Mouse (Mus musculus) intestine, embryonic 14.5 days (tissue): Measurements from ENCODE around the gene Scg3. TPM values are rescaled to one million over a fixed set of nuclear protein-coding genes. Genes with fewer than 3 reads are reported as not detected.
"Not testable (repeated sequence)": the region's sequence is repeated elsewhere in the genome, so short reads cannot be mapped to it uniquely, and the experiment has no call there.

Experiments
- ATAC-seq: fragments of 200-750 bp; cut with Nextera tagmentation; replicated peaks from 2 replicates; pipeline ENCODE4 v1.8.0; 2017; ENCODE audit warnings: low read depth, moderate number of reproducible peaks, moderate TSS enrichment, moderate library complexity; ENCODE audit not compliant: low FRiP score, low TSS enrichment
- DNase-seq: peaks from one replicate; pipeline ENCODE4 v3.0.0-alpha.2; 2018; ENCODE audit warnings: low spot score
- H3K27ac ChIP-seq: fragments of 300-500 bp; sonication (generic); 2 replicates; pipeline ENCODE4 v1.5.1; 2014; ENCODE audit warnings: low read depth, mild to moderate bottlenecking, control low read depth
- H3K27me3 ChIP-seq: fragments of 300-500 bp; sonication (generic); replicated peaks from 2 replicates; pipeline ENCODE4 v1.6.1; 2014; ENCODE audit warnings: low read length, control low read depth; ENCODE audit not compliant: control insufficient read depth, insufficient read depth
- H3K36me3 ChIP-seq: fragments of 300-500 bp; sonication (generic); 2 replicates; pipeline ENCODE4 v1.6.1; 2014; ENCODE audit warnings: low read length, control low read depth; ENCODE audit not compliant: control insufficient read depth, insufficient read depth
- H3K4me1 ChIP-seq: fragments of 300-500 bp; sonication (generic); replicated peaks from 2 replicates; pipeline ENCODE4 v1.6.1; 2014; ENCODE audit warnings: low read length, control low read depth, mixed read lengths; ENCODE audit not compliant: control insufficient read depth, insufficient read depth
- H3K4me2 ChIP-seq: fragments of 300-500 bp; sonication (generic); 2 replicates; pipeline ENCODE4 v1.6.1; 2014; ENCODE audit warnings: low read length
- H3K4me3 ChIP-seq: fragments of 300-500 bp; sonication (generic); 2 replicates; pipeline ENCODE4 v1.5.1; 2014; ENCODE audit warnings: low read depth, low read length, control low read depth, mixed read lengths
- H3K9ac ChIP-seq: fragments of 300-500 bp; sonication (generic); 2 replicates; pipeline ENCODE4 v1.6.1; 2014; ENCODE audit warnings: mild to moderate bottlenecking, low read length
- H3K9me3 ChIP-seq: fragments of 300-500 bp; sonication (generic); 2 replicates; pipeline ENCODE4 v1.6.1; 2016; ENCODE audit warnings: low read length, control low read depth; ENCODE audit not compliant: control insufficient read depth
- WGBS: fragments of 180-500 bp; shearing (Covaris S2); extraction: QIAGEN DNeasy Blood & Tissue Kit; methylation state at CpG from one replicate; pipeline ENCODE4 v1.1.7; 2014; 5-methylcytosine and 5-hydroxymethylcytosine counted together
- polyA plus RNA-seq: library from polyadenylated mRNA; unstranded; fragments of >200 nt; fragmentation: Nextera tagmentation; extraction: Ambion mirVana; gene quantifications from 2 replicates; pipeline ENCODE4 v1.2.1, GENCODE M21; 2014

Gene Scg3
- polyA plus RNA-seq, 1 experiment from 2014 or later, result 10.4 TPM

GRCm38 (mm10) chr9:75676226-75676625 lies 7.6 kb downstream of the Scg3 start:
- no peak for DNase-seq
- 83% methylated on average over 7 of the region's 7 CpGs for WGBS
- Histone ChIP-seq H3K36me3 (no peaks in the 10 kb centered on the region), H3K4me1 (no peaks in the 10 kb centered on the region), H3K27ac (no peak overlapping the region), H3K4me3 (no peak overlapping the region), H3K9me3 (no peaks in the 10 kb centered on the region), H3K27me3 (no peaks in the 10 kb centered on the region), H3K9ac (no peak overlapping the region), H3K4me2 (no peak overlapping the region)
- no peak for ATAC-seq

GRCm38 (mm10) chr9:75672769-75673168 lies 11.1 kb downstream of the Scg3 start:
- Histone ChIP-seq H3K4me1 (no peaks in the 10 kb centered on the region), H3K36me3 (no peaks in the 10 kb centered on the region), H3K27me3 (no peaks in the 10 kb centered on the region), H3K9ac (no peak overlapping the region), H3K9me3 (no peaks in the 10 kb centered on the region), H3K4me2 (no peak overlapping the region), H3K4me3 (no peak overlapping the region), H3K27ac (no peak overlapping the region)
- DNase-seq, result no peak
- no peak for ATAC-seq
- 74% methylated on average over 6 of the region's 6 CpGs for WGBS

GRCm38 (mm10) chr9:75666612-75667011 lies 17.2 kb downstream of the Scg3 start:
- Histone ChIP-seq H3K27ac (no peak overlapping the region), H3K4me1 (no peaks in the 10 kb centered on the region), H3K27me3 (no peaks in the 10 kb centered on the region), H3K4me2 (no peak overlapping the region), H3K36me3 (no peaks in the 10 kb centered on the region), H3K9me3 (no peaks in the 10 kb centered on the region), H3K9ac (no peak overlapping the region), H3K4me3 (no peak overlapping the region)
- WGBS, result 61% methylated on average over 5 of the region's 5 CpGs
- DNase-seq (no peak), ATAC-seq (no peak)

- no peak overlapping the region for H3K4me2 ChIP-seq
- no peaks in the 10 kb centered on the region for H3K4me1 ChIP-seq
- ATAC-seq (no peak), DNase-seq (no peak)
- no peak overlapping the region for H3K27ac ChIP-seq
- no peak overlapping the region for H3K9ac ChIP-seq
- 75% methylated on average over 6 of the region's 6 CpGs for WGBS
- H3K36me3 ChIP-seq, result no peaks in the 10 kb centered on the region
- H3K4me3 ChIP-seq, result no peak overlapping the region
- H3K9me3 ChIP-seq, result no peaks in the 10 kb centered on the region
- no peaks in the 10 kb centered on the region for H3K27me3 ChIP-seq
Measured at GRCm38 (mm10) chr9:75665364-75665763, 18.5 kb downstream of the Scg3 start.

GRCm38 (mm10) chr9:75660917-75661316 lies 22.9 kb downstream of the Scg3 start:
- no peaks in the 10 kb centered on the region for H3K9me3 ChIP-seq

GRCm38 (mm10) chr9:75656456-75656855 lies 27.4 kb downstream of the Scg3 start:
- not testable (repeated sequence) for H3K4me3 ChIP-seq, ATAC-seq, H3K4me2 ChIP-seq, H3K27me3 ChIP-seq, H3K36me3 ChIP-seq, H3K9ac ChIP-seq, H3K27ac ChIP-seq, DNase-seq, H3K9me3 ChIP-seq
- peaks cover 15% of the 10 kb centered on the region for H3K4me1 ChIP-seq
- WGBS, result 81% methylated on average over 3 of the region's 3 CpGs

More at GRCm38 (mm10) chr9:75660917-75661316, 22.9 kb downstream of the Scg3 start:
- Histone ChIP-seq H3K36me3 (no peaks in the 10 kb centered on the region), H3K27me3 (no peaks in the 10 kb centered on the region), H3K9ac (no peak overlapping the region), H3K4me2 (no peak overlapping the region), H3K4me1 (no peaks in the 10 kb centered on the region), H3K27ac (no peak overlapping the region), H3K4me3 (no peak overlapping the region)
- no peak for DNase-seq
- WGBS, result 91% methylated on average over 8 of the region's 8 CpGs
- no peak for ATAC-seq

GRCm38 (mm10) chr9:75653981-75654911 lies 29.6 kb downstream of the Scg3 start:
- peaks cover 15% of the 10 kb centered on the region for H3K4me1 ChIP-seq
- no peak for ATAC-seq
- WGBS, result 19% methylated on average over 12 of the region's 12 CpGs
- H3K9me3 ChIP-seq, result no peaks in the 10 kb centered on the region
- H3K27me3 ChIP-seq, result no peaks in the 10 kb centered on the region
- H3K36me3 ChIP-seq, result no peaks in the 10 kb centered on the region
- H3K27ac ChIP-seq, result peak overlapping the region; percentile 59; the same call in 1 of the 2 replicates
- H3K4me3 ChIP-seq, result no peak overlapping the region
- H3K4me2 ChIP-seq, result no peak overlapping the region
- DNase-seq, result peak; percentile 53
- no peak overlapping the region for H3K9ac ChIP-seq

GRCm38 (mm10) chr9:75645405-75645804 lies 38.5 kb downstream of the Scg3 start:
- no peak for DNase-seq
- no peaks in the 10 kb centered on the region for H3K9me3 ChIP-seq
- 32% methylated on average over 3 of the region's 3 CpGs for WGBS
- no peaks in the 10 kb centered on the region for H3K36me3 ChIP-seq
- ATAC-seq, result no peak
- no peaks in the 10 kb centered on the region for H3K27me3 ChIP-seq
- H3K4me3 ChIP-seq, result no peak overlapping the region
- H3K4me2 ChIP-seq, result no peak overlapping the region
- no peaks in the 10 kb centered on the region for H3K4me1 ChIP-seq
- no peak overlapping the region for H3K27ac ChIP-seq
- H3K9ac ChIP-seq, result no peak overlapping the region

GRCm38 (mm10) chr9:75634226-75634625 lies 49.6 kb downstream of the Scg3 start:
- H3K4me1 ChIP-seq, result peaks cover 4% of the 10 kb centered on the region; the same call in 1 of the 2 replicates
- ATAC-seq (no peak), DNase-seq (no peak)
- H3K9ac ChIP-seq, result no peak overlapping the region
- H3K4me3 ChIP-seq, result no peak overlapping the region
- 95% methylated on average over 4 of the region's 4 CpGs for WGBS
- no peak overlapping the region for H3K27ac ChIP-seq
- H3K4me2 ChIP-seq, result no peak overlapping the region
- no peaks in the 10 kb centered on the region for H3K27me3 ChIP-seq
- H3K36me3 ChIP-seq, result 0 out of 2 replicates have a peak, but pooled peaks cover 8% of the 10 kb centered on the region
- H3K9me3 ChIP-seq, result no peaks in the 10 kb centered on the region
